Mouse (Mus musculus) kidney, adult 2 months (tissue): ENCODE results near the gene Pdzd2. TPM values are rescaled to one million over a fixed set of nuclear protein-coding genes. Genes with fewer than 3 reads are reported as not detected.
A peak's percentile ranks its signal among the peaks of the same experiment; 100 is the strongest.

ENCODE experiments used
- DNase-seq: peaks from one replicate; pipeline ENCODE4 v3.0.0; 2021
- H3K27ac ChIP-seq: fragments of 200-500 bp; 2 replicates; pipeline ENCODE4 v1.5.1; 2012; ENCODE audit warnings: low read depth, low read length, control low read depth, inconsistent platforms; ENCODE audit not compliant: insufficient read depth
- H3K27me3 ChIP-seq: fragments of 200-500 bp; replicated peaks from 2 replicates; pipeline ENCODE4 v1.6.1; 2012; ENCODE audit warnings: mild to moderate bottlenecking, moderate library complexity, low read length, inconsistent platforms; ENCODE audit not compliant: control insufficient read depth, insufficient read depth
- H3K36me3 ChIP-seq: fragments of 200-500 bp; 2 replicates; pipeline ENCODE4 v1.6.1; 2012; ENCODE audit warnings: mild to moderate bottlenecking, moderate library complexity, low read length, inconsistent platforms; ENCODE audit not compliant: control insufficient read depth, insufficient read depth
- H3K4me1 ChIP-seq: fragments of 200-500 bp; 2 replicates; pipeline ENCODE4 v1.6.1; 2011; ENCODE audit warnings: low read length; ENCODE audit not compliant: control insufficient read depth, insufficient read depth
- H3K4me3 ChIP-seq: fragments of 200-500 bp; 2 replicates; pipeline ENCODE4 v1.5.1; 2011; ENCODE audit warnings: mild to moderate bottlenecking, low read depth, low read length, control low read depth; ENCODE audit not compliant: insufficient read depth
- CTCF ChIP-seq: fragments of 200-500 bp; conservative IDR thresholded peaks from 2 replicates; pipeline ENCODE4 v1.5.1; 2011; ENCODE audit warnings: low read depth, mild to moderate bottlenecking, control low read depth, low read length, moderate library complexity, mixed read lengths; ENCODE audit not compliant: insufficient read depth, insufficient read length
- POLR2A ChIP-seq: fragments of 200-500 bp; IDR thresholded peaks from one replicate; pipeline ENCODE4 v1.6.1; 2011; ENCODE audit warnings: low read depth, low read length, control low read depth
- WGBS: fragments of 180-500 bp; shearing (Covaris S2); methylation state at CpG from one replicate; pipeline ENCODE4 v1.1.7; 2018; 5-methylcytosine and 5-hydroxymethylcytosine counted together
- polyA plus RNA-seq: library from polyadenylated mRNA; depleted of rRNA; stranded (reverse); fragments of >200 nt; gene quantifications from 2 replicates; pipeline ENCODE4 v1.2.3, GENCODE M21; 2012

Pdzd2 gene
- polyA plus RNA-seq, 1 experiment = 16.5 TPM

DNA sequence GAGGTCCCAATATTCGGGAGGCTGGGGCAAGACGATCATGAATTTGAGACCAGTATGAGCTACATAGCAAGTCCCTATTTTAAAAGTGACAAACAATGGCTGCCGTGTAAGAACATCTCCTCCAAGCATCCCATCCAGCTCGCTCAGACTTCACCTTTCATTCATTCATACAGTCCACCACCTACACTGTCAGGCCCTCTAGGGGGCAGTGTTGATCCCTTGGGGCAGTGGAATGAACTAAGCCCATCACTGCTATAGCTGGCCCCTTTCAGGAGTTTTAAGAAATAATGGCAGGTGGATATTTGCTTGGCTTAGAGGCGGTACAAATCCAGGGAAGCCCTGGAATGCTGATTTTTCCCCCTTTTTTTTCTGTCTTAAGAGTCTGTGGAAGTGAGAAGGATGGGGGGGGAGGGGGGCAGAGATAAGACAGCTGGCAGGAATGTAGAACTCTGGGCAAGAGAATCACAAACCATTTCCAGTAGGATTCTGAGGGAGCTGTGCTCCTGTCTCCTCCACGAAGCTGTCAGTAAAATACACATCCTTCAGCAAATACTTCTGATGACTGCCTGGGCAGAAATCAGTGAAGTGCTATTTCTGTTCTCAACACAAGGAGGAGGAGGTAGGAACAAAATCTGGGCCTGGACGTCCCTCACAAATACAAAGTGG, 49.9 kb downstream of the Pdzd2 start:
- Histone ChIP-seq H3K27me3 (no peaks in the 10 kb centered on the region), H3K4me1 (no peaks in the 10 kb centered on the region; the same call in 1 of the 2 replicates), H3K36me3 (no peaks in the 10 kb centered on the region), H3K27ac (no peak overlapping the region), H3K4me3 (no peak overlapping the region)
- 85% methylated on average over 7 of the region's 7 CpGs for WGBS
- TF ChIP-seq POLR2A (no peak), CTCF (no peak; the same call in 1 of the 2 replicates)
- no peak for DNase-seq

DNA sequence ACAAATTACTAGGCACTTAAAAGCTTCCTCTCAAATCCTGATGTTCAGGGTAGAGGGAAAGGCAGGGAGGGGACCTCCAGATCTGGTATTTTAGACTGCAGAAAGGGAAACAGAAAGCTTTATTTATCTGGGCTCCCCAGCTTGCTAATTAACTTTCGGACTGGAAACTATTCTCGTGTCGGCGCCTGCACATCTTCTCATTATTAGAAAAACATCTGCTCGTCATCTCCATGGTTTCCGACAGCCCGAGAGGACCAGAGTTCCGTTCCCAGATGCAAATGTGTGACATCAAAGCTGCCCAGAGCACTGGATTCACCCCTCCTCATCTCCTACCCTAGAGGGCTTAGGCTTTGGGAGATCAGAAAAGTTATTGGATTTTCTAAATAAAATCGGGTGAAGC, 57.2 kb downstream of the Pdzd2 start:
- Histone ChIP-seq H3K27ac (no peak overlapping the region), H3K4me1 (no peaks in the 10 kb centered on the region; the same call in 1 of the 2 replicates), H3K27me3 (no peaks in the 10 kb centered on the region), H3K36me3 (no peaks in the 10 kb centered on the region), H3K4me3 (no peak overlapping the region)
- TF ChIP-seq POLR2A (no peak), CTCF (no peak)
- DNase-seq = no peak
- WGBS = 39% methylated on average over 9 of the region's 9 CpGs

DNA sequence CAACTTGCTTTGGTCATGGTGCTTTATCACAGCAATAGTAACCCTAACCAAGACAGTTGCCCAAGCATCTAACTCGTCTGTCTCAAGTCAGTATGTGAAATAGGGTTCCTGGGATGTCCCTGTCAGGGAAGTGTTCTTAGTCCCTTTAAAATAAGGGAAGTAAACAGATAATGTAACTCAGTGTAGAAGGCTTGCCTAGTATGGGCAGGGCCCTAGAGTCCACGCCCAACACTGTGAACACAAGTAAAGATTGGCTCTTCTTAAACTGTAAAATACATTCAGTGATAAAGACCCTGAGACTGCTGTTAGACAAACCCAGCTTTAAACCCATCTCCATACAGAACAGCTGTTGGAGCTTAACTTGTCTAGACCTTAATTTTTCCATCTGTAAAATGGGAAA, 57.8 kb downstream of the Pdzd2 start:
- WGBS = 76% methylated on average over 2 of the region's 2 CpGs
- Histone ChIP-seq H3K36me3 (no peaks in the 10 kb centered on the region), H3K4me1 (no peaks in the 10 kb centered on the region; the same call in 1 of the 2 replicates), H3K4me3 (no peak overlapping the region), H3K27me3 (no peaks in the 10 kb centered on the region), H3K27ac (no peak overlapping the region)
- DNase-seq = no peak
- TF ChIP-seq CTCF (no peak), POLR2A (no peak)

DNA sequence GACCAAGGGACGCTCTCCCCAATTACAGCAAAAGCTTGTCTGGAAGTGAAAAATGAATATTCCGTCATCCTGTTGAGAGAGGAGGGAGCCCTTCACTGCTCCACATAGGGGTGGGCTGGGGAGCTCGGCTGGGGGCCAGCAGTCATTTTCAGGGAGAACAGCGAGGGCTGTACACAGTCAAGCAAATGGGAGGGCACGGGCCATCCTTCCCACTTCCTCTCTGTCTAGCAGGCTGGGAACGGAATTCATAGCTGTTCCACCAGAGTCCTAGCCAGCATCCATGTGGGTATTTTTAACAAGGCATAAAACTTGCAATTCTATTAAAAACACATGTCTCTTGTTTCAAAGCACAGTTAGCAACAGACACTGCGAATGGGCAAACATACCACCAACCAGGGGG, 59.0 kb downstream of the Pdzd2 start:
- H3K4me3 ChIP-seq = no peak overlapping the region
- no peak overlapping the region for H3K27ac ChIP-seq
- H3K4me1 ChIP-seq = no peaks in the 10 kb centered on the region
- no peaks in the 10 kb centered on the region for H3K36me3 ChIP-seq
- DNase-seq = peak; percentile 26
- H3K27me3 ChIP-seq = no peaks in the 10 kb centered on the region
- WGBS = 49% methylated on average over 7 of the region's 7 CpGs
- no peak for TF ChIP-seq CTCF
- TF ChIP-seq POLR2A = no peak

DNA sequence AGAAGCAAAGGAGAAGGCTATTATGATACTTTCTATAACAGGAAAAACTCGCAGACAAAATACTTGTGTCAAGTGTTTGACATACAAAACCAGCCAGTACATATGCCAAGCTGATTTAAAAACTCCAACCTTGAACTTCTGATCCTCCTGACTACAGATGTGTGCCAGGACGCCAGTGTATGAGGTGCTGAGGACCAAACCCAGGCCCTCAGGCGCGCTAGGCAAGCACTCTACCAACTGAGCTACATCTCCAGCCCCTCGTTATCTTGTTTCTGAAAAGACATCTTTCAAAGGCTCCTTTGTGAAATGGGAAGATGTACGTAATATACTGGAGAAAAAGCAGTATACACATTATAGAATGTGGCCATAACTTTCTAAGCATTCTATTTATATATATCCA, 59.7 kb downstream of the Pdzd2 start:
- Histone ChIP-seq H3K36me3 (no peaks in the 10 kb centered on the region), H3K27me3 (no peaks in the 10 kb centered on the region), H3K4me3 (no peak overlapping the region), H3K27ac (no peak overlapping the region), H3K4me1 (no peaks in the 10 kb centered on the region)
- TF ChIP-seq CTCF (no peak), POLR2A (no peak)
- DNase-seq = no peak
- WGBS = 91% methylated on average over 6 of the region's 6 CpGs

DNA sequence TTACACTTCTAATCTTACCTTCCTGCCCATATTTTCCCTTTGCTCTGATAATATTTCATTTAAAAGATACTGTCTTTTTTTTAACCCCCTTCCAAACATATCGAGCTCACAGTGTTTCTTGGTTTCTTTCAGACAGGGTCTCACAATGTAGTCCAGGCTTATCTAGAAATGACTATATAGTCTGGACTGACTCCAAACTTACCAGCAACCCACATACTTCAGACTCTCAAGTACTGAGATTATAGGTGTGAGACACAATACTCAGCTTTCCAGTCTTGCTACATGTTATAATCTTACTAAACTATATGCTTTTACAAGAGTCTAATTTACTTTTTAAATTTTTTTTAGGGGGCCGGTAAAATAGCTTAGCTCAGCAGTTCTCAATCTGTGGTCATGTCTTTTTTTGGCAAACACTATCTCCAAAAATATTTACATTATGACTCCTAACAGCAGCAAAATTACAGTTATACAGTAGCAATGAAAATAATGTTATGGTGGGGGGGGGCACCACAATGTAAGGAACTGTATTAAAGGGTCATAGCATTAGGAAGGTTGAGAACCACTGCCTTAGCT, 61.1 kb downstream of the Pdzd2 start:
- H3K4me3 ChIP-seq = no peak overlapping the region
- H3K36me3 ChIP-seq = no peaks in the 10 kb centered on the region
- TF ChIP-seq CTCF = no peak
- no peak for TF ChIP-seq POLR2A
- no peaks in the 10 kb centered on the region for H3K4me1 ChIP-seq
- H3K27ac ChIP-seq = no peak overlapping the region
- no peaks in the 10 kb centered on the region for H3K27me3 ChIP-seq
- 79% methylated on average over 2 of the region's 2 CpGs for WGBS
- no peak for DNase-seq

DNA sequence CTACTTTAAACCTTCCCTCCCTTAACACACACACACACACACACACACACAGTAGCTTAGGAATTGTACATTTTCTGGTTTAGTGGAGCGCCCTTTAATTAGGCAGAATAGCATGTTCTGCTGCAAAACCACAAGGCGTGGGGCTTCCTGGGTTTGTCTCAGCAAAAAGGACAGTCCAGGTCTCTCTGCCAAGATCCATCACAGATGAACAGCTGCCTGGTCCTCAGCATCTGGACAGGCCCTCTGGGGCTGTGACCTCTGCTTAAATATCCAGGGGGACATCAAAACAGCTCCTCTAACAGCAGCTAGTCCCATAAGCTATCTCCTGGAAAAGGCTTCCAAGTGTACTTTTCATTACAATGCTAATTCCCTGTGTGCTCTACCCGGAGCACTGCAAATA, 64.4 kb downstream of the Pdzd2 start:
- Histone ChIP-seq H3K4me1 (peaks cover 3% of the 10 kb centered on the region; the same call in 1 of the 2 replicates), H3K36me3 (no peaks in the 10 kb centered on the region), H3K27me3 (no peaks in the 10 kb centered on the region), H3K27ac (no peak overlapping the region), H3K4me3 (no peak overlapping the region)
- 71% methylated on average over 3 of the region's 3 CpGs for WGBS
- TF ChIP-seq POLR2A (no peak), CTCF (no peak)
- DNase-seq = no peak
